Mouse (Mus musculus): ENCODE results near the gene Pitpnm2.

Gene Pitpnm2

GRCm38 (mm10) chr5:124086876-124087275 lies 162.7 kb downstream of the Pitpnm2 start:
- no peak for DNase-seq

DNA sequence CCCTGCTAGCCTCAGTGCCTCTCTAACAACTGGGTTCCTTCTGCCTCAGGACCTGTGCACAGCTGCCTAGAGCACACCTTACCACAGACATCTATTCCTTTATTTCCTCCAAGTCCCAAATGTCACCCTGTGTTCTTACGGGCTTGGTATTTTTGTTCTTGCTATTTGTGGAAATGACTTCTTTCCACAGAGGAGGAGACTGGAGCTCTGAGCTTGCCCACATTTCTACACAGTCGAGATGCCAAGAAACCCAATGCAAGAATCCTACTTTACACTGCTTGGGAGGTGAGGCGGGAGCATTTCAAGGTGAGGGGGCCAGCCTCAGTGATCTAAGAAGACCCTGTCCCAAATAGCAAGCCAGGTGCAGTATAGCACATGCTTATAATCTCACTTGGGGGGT lies 164.0 kb downstream of the Pitpnm2 start:
- DNase-seq = no peak

GRCm38 (mm10) chr5:124084588-124085173 lies 164.9 kb downstream of the Pitpnm2 start:
- peak; percentile 84 for DNase-seq

- peak; percentile 57 for DNase-seq
Observed at GRCm38 (mm10) chr5:124083850-124084587, 165.5 kb downstream of the Pitpnm2 start.

DNA sequence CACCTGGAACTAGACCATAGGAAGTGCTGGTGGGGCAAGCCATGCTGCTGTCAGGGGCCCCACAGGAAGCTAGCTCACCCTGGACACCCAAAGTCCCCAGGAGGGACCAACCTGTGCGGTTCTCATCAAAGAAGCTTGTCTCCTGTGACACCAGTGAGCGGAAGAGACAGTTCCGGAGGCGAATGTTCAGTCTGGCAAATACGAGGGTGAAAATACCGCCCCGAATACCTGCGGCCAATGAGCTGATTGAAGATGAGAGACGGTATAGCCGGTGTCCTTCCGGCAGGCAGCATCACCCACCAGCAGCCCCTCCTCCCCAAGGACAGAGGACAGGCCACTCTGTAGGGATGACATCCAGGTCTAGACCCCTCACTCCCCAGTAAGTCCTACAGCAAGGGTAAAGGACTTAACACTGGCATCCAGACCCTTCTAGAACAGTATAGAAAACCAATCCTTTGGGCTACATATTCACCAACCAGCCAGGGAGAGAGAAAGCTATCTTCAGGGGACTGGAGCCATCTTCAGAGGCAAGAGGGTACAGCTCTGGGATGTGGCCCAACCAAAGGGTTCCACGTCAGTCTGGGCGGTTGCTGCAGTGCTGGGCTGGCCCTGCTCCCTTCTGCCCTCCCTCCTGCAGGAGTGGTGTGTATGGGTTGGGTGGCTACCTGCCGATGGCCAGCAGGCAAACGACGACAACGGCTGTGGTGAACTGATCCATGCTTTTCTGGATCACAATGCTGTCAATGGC lies 166.4 kb downstream of the Pitpnm2 start:
- no peak for DNase-seq

DNA sequence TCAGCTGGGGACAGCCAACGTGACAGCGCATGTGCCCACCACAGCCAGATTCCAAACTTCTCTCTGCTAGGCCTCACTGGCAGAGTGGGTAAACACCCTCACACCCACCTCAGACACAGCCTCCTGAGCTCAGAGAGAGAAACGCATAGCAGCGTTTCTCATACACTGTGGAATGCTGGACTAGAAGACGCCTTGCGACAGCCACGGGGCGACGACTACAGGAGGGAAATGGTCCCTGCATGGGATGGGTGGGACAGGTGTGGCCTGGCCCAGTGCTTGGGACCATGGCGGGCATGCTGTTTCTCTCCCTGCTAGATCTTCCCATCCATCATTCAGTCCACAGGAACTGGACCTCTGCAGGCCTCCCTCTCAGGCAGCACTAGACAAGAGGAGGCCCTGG lies 167.1 kb downstream of the Pitpnm2 start:
- DNase-seq = no peak

DNA sequence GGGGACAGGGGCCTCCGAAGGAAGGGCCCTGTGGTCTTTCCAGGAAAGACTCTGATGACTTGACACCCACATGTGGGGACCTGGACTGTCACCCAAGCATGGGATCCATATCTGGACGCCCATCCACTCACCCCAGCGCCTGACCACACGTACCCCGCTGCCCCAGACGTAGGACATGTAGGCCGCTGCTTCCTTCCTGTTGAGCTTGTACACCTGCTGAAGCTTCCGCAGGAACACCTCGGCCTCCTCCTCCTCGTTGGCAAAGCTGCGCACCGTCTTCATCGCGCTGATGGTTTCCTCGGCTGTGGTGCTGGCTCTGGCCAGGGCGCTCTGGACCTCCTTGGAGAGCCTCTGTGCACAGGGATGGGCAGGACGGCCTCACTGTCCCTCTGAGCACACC lies 169.7 kb downstream of the Pitpnm2 start:
- DNase-seq = no peak

DNA sequence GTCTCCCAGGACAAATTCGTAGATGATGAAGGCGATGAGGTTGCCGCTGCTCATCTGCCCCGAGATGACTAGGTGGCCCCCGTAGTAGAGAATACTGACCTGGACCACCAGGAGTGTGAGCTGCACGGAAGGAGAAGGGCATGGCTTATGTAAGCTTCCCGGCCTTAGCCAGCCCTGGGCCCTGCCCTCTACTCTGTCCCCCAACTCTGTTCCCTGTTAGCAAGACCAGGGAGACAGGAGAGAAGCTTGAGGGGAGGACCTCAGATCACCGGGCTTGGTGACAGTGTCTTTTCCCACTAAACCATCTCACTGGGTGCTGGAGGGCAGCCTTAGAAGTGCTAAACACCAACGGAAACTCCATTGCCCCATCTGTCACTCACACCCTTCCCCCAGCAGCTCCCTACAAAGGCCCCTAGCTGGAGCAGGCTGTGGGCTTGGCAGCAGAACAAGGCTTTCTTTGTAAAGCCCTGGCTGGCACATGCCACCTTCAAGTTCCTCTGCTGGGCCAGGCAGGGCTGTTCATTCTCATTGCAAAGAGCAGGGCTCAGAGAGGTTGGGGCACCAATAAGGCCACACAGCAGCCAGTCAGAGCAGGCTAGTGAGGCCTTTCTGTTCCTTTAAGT lies 170.7 kb downstream of the Pitpnm2 start:
- no peak for DNase-seq

DNA sequence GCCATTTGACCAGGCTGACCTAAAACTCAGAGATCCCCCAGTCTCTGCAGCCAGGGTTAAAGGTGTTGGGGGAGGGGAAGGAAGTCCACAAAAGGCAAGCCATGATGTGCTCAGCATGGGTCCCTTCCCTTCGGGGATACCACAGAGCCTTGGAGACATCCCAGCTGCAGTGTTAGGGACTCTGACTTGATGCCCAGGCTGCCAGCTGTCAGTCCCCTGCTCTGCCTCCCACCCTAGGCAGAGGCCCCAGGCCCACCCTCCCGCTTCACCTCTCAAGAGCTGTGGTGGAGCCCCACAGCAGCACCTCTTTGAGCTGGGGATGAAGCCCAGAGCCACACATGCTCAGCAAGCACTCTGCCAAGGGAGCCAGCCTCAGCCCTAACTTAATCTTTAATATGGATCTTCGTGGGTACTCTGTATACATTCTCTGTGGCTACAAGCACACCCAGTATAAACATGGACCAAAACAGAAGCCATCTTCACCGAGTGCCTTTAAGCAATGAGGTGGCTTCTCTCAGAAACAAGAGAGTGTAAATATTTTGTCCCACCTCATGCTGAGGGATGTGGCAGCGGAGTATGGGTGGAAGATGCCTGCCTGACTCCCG lies 171.6 kb downstream of the Pitpnm2 start:
- DNase-seq = no peak

DNA sequence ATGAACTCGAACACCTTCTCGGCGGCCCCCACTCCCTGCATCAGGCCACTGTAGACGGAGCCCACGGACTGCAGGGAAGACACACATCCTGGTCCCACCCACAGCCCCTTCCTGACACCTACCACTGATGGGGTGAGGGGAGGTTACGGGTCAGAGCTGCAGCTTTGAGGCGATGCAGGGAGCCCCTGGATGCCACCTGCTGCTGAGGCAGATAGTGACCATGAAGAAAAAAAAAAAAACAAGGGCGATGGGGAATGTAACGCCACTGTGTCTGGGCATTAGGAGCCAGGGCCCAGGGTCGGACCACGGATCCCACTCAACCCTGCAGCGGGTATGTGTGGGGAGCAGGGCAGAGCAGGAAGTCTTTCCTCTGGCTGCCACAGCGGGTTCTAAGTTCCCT lies 172.3 kb downstream of the Pitpnm2 start:
- DNase-seq = no peak

- no peak for DNase-seq
Observed at GRCm38 (mm10) chr5:124076559-124076958, 173.0 kb downstream of the Pitpnm2 start.

GRCm38 (mm10) chr5:124075716-124076115 lies 173.8 kb downstream of the Pitpnm2 start:
- no peak for DNase-seq

DNA sequence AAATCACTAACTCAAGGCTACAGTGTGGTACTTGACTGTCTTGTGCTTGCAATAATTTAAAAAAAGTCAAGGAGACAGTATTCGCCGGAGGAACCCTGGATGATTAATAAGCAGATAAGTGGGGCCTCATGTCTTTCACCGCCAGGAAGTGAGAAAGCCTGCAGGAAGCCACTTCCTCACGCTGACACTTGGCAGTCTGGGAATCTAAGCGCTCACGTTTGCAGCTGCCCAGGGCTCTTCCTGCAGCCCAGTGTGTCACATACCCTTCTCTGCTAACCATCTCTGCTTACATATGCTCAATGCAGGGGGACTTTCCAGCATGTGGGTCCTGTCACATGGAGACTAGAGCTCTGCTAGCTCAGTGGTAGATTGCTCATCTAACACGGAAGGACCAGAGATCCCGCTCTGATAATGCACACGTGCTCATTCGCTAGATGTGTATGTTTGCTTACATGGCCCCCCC lies 174.7 kb downstream of the Pitpnm2 start:
- no peak for DNase-seq

GRCm38 (mm10) chr5:124073682-124074081 lies 175.9 kb downstream of the Pitpnm2 start:
- no peak for DNase-seq

- DNase-seq = no peak
Observed at GRCm38 (mm10) chr5:124069657-124070056, 179.9 kb downstream of the Pitpnm2 start.
